Mouse (Mus musculus) urinary bladder, postnatal 14 days (tissue): ENCODE data around the gene Rnf38.

Experiments
- DNase-seq: peaks from one replicate; pipeline ENCODE4 v3.0.0; 2021; ENCODE audit warnings: low spot score

Rnf38 gene

GRCm38 (mm10) chr4:44224141-44224540, 9.4 kb downstream of the Rnf38 start:
- no peak for DNase-seq

GRCm38 (mm10) chr4:44223444-44223843, 10.1 kb downstream of the Rnf38 start:
- DNase-seq, result no peak

GRCm38 (mm10) chr4:44216797-44217442, 16.7 kb downstream of the Rnf38 start:
- DNase-seq, result no peak

- DNase-seq, result peak; percentile 32
These were observed 33.6 kb downstream of the Rnf38 start for GRCm38 (mm10) chr4:44199968-44200367.

GRCm38 (mm10) chr4:44187431-44187830, 46.2 kb downstream of the Rnf38 start:
- DNase-seq, result no peak

- DNase-seq, result no peak
These were observed 49.7 kb downstream of the Rnf38 start for GRCm38 (mm10) chr4:44183862-44184261.

GRCm38 (mm10) chr4:44179748-44180147, 53.8 kb downstream of the Rnf38 start:
- DNase-seq, result peak; percentile 18

- peak; percentile 31 for DNase-seq
These were observed 60.4 kb downstream of the Rnf38 start for GRCm38 (mm10) chr4:44173177-44173576.

GRCm38 (mm10) chr4:44172676-44173075, 60.9 kb downstream of the Rnf38 start:
- peak; percentile 8 for DNase-seq

- no peak for DNase-seq
These were observed 63.7 kb downstream of the Rnf38 start for GRCm38 (mm10) chr4:44169884-44170283.

- DNase-seq, result no peak
These were observed 64.8 kb downstream of the Rnf38 start for GRCm38 (mm10) chr4:44168816-44169215.

- peak; percentile 98 for DNase-seq
These were observed 65.3 kb downstream of the Rnf38 start for GRCm38 (mm10) chr4:44168231-44168647.

GRCm38 (mm10) chr4:44167397-44168121, 66.0 kb downstream of the Rnf38 start:
- peak; percentile 86 for DNase-seq

GRCm38 (mm10) chr4:44166702-44167396, 66.7 kb downstream of the Rnf38 start:
- DNase-seq, result no peak

GRCm38 (mm10) chr4:44164621-44165020, 69.0 kb downstream of the Rnf38 start:
- no peak for DNase-seq

GRCm38 (mm10) chr4:44163034-44163433, 70.6 kb downstream of the Rnf38 start:
- DNase-seq, result no peak

GRCm38 (mm10) chr4:44160990-44161689, 72.4 kb downstream of the Rnf38 start:
- no peak for DNase-seq

- no peak for DNase-seq
These were observed 73.8 kb downstream of the Rnf38 start for GRCm38 (mm10) chr4:44159839-44160238.

GRCm38 (mm10) chr4:44156481-44156880, 77.1 kb downstream of the Rnf38 start:
- no peak for DNase-seq

GRCm38 (mm10) chr4:44154884-44155283, 78.7 kb downstream of the Rnf38 start:
- no peak for DNase-seq

- DNase-seq, result no peak
These were observed 80.7 kb downstream of the Rnf38 start for GRCm38 (mm10) chr4:44152904-44153303.

GRCm38 (mm10) chr4:44126805-44127204, 106.8 kb downstream of the Rnf38 start:
- no peak for DNase-seq
